Mouse (Mus musculus) E14TG2a.4 (cell line): ENCODE data around the gene Chst5.

Experiments
- NANOG ChIP-seq: IDR thresholded peaks from 2 replicates; pipeline ENCODE4 v1.6.1; 2014; ENCODE audit warnings: borderline replicate concordance, low read length, mixed read lengths
- POU5F1 ChIP-seq: IDR thresholded peaks from 2 replicates; pipeline ENCODE4 v1.6.1; 2014; ENCODE audit warnings: low read length, borderline replicate concordance

GRCm38 (mm10) chr8:111951317-111951716, 41.1 kb upstream of the Chst5 start:
- no peak for TF ChIP-seq NANOG
- TF ChIP-seq POU5F1 = no peak
